Mouse (Mus musculus) right cerebral cortex, postnatal 14 days (tissue): Measurements from ENCODE around the gene Thrsp.

Source experiments
- DNase-seq: peaks from one replicate; pipeline ENCODE4 v3.0.0; 2022

Gene Thrsp

DNA sequence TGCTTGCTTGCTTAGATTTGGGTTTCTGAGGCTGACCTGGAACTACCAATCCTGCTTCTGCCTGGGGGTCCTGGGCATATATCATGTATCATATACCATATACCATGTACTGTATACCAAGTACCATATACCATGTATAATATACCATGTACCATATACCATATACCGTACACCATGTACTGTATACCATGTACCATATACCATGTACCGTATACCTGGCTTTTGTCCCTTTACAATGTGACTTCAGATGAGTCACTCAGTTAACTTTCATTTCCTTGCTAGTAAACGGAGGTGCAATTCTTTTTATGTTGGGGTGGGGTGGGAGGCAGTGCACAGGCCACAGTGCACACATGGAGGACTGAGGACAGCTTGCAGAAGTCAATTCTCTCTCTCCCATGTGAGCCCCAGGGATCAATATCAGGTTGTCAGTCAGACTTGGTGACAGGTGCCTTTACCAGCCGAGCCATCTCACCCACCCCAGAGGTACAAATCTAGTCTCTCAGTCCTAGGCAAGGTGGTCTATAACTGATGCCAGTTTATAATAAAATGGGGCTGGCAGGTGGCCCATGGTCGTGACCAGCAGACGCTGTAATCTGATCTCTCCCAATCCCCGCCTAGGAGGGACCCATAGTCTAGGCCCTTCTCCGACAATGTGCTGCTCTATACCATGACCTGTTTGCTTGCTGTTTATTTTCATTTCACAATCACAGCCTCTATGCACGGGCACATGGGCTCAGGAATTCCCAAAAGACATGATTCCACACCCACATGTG lies 2.4 kb downstream of the Thrsp start:
- no peak for DNase-seq

DNA sequence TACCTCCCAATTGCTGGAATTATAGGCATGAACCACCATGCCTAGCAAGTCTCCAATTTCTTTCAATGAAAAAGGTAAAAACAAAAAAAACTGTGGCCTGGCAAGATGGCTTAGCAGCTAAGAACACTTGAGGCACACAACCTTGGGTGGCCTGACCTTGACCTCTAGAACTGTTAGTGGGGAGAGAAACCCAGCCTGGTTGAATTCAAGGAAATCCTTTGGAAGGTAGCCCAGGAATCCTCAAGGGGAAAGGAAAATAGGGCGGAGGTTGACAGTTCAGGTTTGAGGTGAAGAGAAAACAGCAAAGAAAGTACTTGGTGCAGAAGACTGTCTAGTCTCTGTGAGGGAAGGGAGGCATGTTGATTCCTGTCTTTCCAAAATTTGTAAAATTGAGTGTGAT lies 3.1 kb downstream of the Thrsp start:
- DNase-seq: no peak

DNA sequence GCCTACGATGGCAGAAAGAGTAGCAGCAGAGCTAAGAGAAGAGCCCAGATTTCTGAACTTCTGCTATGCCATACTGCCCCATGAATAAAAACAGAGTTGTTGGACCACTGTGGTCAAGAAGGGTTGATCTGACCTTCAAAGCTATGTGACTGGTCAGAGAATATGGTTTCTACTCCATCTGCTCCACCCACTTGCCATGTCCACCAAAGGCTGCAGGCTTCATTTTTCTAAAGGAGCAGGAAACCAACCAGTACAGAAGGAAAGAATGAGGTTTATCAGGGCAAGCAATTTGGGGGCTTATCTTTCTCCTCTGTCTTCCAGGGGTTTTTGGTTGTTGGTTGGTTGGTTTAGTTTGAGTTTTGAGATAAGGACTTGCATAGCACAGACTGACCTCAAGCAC lies 3.5 kb downstream of the Thrsp start:
- no peak for DNase-seq

DNA sequence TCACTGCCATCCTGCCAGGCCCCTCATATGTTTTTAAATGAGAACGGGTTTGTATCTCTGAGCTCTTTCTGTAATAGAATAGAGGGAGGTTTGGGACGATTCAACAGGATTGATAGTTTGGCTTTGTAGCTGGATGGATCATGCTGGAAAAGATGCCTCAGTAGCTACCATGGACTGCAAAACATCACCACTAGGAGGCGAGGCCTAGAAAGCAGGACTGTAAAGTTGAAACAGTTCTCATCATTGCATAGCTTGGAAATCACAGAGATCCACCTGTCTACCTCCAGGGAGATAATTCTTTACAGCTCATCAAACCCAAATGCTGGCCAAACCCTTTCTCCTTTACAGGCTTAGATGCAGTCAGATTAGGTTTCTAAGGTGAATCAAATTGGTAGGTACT lies 6.0 kb downstream of the Thrsp start:
- no peak for DNase-seq

DNA sequence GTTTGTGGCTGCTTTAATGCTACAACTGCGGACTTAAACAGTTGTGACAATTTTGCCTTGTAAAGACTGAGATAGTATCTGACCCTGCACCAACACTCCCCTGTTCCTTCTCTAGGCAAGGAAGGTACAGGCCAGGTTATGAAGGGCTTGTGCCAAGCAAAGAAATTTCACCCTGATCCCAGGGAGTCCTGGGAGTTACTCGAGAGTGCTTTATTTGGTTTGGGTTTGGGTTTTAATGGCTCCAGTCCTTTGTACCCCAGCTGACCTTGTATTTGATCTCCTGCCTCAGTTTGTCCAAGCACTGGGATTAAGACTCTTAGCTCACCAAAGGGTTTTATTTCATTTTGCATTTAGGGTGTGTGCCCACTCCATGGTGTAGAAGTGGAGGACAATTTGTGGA lies 6.4 kb downstream of the Thrsp start:
- no peak for DNase-seq

DNA sequence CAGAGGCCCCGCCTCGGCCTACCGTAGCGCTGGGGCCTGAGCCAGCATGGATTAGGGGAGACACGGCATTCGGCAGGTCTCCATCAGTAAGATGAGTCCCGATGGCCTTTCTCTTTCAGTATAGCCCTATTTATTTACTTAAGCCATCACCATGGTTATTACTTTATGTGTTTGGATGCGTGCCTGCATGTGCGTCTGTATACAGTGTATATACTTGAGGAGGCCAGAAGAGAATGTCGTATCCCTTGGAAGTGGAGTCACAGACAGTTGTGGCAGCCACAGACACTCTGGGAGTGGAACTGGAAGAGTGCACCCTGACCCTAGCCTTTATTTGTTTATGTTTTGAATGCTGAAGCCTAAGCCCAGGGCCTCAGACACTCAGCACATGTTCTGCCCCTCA lies 10.4 kb downstream of the Thrsp start:
- no peak for DNase-seq

DNA sequence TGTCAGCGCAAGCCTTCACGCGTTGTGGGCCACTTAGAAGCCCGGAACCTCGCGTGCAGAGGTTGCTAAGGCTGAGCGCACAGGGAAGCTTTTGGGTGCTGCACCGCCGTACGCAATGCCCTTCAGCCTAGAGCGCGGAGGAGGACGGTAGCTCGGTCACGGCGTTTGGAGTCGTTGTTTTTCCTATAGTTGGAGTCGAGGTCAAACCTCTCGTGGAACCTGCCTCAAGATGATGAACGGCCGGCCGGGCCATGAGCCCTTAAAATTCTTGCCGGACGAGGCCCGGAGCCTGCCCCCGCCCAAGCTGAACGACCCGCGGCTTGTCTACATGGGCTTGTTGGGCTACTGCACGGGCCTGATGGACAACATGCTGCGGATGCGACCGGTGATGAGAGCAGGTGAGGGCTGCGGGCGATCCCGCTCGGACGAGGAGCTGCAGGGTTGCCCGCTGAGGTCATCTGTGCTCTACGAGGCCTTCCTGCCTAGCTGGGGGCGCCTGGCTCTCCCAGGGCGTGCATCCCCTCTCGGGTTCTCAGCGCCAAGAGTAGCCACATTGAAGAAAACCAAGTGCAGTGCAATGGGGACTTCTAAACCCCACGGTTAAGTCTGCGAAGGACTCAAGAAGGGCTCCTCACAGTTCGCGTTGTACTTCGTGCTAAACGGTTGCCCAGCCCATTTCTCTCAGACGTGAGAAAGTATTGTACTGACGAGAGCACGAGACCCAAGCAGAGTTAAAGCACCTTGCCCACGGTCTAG lies 17.4 kb downstream of the Thrsp start, which contains the start of gene Ndufc2:
Gene Ndufc2 (plus strand): TSS at position 44 of the 756 bp plus-strand sequence.
- peak; percentile 81 for DNase-seq

DNA sequence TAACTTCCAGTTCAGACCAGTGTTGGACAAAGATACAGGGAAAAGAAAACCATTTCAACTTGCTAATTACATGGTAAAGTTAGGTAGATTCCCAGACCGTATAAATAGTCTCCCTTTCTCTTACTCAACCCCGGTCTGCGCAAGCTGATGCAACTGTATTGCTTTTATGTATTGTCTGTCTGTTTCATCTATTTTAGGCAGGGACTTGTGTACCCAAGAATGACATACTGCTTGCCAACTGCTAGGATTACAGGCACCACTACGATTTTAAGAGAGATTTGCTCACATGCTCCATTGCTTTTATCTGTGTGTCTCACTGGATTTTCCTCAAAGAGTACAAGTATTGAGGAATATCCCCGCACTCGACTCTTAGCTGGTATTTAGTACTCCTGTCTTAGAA lies 18.6 kb downstream of the Thrsp start:
- DNase-seq: no peak

DNA sequence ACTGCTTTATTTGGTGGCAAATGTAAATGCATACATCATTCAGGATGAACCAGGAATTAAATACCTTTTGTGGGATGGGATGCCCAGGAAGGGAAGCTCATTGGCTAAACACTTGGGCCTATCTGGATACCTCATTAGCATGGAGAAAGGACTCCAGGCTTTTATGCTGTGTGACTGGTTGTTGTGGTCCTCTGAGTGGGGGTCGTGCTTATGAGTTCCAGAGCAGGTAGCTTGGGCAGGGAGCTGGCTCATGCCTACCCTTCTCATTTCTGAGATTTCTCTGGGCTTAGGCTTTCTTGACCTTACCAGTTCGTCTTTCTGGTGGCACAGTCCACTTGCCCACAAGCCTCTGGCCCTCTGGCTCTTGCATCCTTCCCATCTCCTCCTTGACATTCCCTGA lies 23.2 kb downstream of the Thrsp start:
- DNase-seq: no peak

DNA sequence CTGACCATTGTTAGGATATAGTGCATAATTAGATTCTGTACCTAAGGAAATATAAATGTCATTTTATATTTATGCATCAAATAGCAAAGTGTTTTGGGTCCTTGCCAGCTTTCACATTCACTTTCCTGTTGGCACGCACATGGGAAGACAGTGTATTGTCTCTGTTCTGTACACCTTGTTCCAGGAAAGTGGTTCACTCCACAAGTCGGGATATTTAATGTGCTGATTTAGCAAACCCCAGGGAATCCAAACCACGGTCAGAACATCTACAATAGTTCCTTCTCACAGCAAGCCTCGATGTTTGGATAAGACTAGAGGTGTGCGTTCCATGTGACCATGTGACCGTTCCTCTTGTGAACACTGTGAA lies 25.5 kb downstream of the Thrsp start:
- DNase-seq: no peak

DNA sequence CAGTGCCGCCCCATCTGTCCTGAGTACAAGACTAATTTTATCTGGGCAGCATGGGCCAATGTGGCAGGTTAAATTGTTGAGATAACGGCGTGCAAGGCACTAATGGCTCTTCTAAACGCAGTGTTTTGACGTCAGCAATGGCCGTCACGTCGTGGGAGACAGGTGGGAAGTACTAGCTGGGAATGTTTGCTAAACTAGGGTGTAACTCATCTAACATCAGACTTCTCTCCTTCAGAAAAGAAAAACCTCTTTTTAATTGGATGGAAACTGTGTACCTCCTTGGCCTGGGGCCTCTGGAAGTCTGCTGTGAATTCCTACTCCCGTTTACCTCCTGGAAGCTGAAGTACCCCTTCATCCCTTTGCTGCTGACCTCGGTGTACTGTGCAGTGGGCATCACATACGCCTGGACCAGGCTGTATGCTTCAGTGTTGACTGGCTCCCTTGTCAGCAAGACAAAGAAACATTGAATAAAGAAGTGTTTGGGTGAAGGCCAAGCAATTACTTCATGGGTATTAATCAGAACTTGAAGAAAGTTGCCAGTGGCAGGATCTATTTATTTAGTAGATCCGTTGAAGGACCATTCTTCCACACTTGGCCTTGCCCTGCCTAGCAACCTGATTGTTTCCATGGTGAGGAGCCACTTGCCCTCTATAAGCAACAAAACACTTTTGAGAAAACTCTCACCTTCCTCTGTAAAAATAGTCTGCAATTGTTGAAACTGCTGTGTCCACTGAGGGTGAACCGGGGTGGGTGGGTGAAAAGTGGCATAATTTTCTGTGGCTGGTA lies 26.0 kb downstream of the Thrsp start:
- DNase-seq: no peak

DNA sequence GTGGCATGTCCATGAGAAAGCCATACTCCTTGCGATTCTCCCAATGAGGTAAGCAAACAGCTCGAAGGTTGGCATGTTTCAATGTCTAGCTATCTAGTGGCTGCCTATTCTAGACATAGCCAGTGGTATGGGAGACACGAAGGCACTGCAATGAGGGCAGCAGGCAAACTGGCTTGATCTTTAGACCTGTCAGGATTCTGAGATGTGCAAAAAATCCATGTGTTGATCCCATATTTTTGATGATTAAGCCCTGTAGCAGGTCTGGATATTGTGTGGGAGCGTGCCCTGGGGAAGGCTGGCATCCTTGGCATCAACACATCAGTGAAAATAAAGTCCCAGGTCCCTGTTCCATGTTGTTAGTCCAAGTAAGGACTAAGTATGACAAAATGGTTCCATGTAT lies 29.0 kb downstream of the Thrsp start:
- DNase-seq: no peak

DNA sequence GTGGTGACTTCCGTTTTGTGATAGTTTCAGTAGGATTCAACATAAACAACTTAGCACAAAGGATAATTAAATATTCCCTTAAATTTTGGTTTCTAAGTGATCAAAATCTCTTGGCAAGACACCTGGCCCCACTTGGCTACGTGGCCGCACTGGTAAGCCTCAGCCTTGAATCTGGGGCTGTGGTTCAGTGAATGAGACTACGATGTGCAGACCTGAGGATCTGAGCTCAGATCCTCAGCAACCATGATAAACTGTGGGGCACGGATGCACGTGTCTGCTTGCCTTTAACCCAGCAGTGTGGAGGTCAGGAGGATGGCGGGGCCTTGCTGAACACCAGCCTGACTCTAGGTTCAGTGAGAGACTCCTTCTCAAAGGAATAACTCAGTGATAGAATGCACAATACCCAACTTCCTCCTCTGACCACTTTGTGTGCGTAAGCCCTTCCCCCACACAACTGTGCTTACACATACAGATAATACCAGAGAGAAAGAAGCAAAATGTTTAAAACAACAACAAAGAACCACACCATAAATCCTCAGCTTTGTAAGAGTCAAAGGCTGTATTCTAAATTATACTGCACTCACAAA lies 29.9 kb downstream of the Thrsp start:
- no peak for DNase-seq

DNA sequence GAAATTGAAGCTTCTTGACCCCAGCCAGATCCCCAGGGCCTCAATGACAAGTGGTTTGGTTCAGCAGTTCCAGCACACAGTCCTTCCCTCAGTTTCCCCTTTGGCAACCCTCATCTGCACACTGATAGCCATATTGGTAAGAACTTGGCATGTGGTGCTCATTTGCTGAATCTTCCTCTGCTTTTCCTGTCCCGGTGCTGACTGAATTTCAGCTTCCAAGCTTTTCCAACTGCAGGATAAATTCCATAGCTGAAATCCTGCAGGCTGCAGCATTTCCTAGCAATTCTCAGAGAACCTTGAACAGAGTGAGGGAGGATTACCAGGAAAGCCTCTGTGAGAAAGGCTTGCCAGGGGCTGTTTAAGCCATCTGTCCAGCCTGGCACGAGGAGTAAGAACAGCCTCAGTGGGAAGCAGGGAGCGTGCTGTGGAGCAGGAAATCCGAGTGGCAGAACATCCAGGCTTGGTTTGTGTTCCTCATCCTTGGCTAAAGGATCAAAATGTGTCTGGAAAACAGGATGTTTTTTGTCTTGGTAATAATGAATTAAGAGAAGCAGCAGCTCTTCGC lies 30.6 kb downstream of the Thrsp start:
- peak; percentile 67 for DNase-seq

DNA sequence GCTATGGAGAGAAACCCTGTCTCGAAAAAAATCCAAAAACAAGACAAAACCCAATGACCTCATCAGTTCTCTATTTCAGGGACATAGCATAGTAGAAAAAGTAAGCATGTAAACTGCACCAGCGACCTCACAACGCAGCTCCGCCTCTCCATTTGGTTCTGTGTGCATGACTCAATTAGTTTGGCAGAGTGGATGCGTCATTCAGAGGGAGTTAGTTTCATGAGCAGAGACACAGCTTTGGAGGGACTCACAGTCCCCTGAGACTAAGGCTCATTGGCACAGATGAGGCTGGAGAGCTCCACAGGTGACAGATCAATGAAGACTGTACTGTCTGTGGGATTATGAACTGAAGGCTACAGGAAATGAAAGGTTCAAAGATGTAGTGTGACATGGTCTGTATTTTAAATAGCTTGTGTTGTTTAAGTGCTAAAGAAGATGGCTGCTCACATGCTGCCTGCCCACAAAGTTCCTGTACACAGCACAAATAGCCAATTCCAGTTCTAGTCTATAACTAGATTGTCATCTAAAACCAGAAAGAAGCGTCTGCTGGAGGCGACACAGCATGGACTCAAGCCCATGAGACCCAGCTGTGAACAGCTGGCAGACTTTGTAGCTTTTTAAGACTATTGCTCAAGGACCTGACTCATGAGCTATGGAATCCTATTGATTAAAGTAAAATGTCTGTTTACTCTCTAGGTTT lies 31.3 kb downstream of the Thrsp start:
- DNase-seq: no peak

DNA sequence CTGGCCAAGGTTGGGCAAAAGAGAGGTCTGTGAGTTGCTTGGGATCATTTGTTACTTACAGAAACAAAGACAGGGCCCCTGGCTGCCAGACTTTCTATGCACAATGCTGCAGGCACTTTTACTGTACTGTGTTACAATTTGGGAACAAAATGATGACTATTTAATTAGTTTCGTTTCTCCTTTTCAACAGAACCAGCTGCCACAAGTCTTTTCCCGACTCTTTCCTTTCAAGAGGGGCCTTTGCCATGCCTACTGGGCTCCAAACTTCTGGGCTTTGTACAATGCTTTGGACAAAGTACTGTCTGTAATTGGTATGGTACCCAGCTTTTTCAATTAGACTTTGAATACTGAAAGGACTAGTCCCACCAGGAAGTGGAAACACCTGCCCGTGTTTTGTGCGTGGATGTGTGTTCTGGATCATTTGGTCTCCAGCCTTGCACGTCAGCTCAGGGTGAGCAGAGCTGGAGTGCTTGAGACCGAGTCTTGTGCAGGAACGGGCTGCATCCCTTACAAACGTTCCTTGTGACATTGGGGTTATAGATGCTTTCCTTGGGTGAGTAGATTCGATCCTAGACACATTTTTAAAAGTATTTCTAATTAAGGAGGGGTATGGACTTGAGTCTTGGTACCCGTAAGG lies 33.9 kb downstream of the Thrsp start:
- no peak for DNase-seq

DNA sequence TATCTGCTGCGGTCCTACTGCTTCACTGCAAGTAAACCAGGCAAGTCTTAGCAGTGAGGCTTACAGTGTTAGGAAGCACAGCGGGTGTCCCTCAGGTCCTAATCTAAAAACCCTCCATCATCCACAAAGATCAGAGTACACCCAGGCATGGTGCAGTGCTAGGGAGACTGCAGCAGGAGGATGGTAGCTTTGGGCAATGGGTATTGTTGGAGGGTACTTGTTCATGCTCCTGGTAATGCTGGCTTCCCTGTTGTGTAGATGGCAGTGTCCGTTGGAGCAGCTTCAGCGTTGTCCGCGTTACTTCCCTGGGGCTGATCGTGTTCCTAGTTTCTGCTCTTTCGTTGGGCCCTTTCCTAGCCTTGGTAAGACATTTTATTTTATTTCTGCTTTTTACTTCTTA lies 34.9 kb downstream of the Thrsp start:
- DNase-seq: no peak

DNA sequence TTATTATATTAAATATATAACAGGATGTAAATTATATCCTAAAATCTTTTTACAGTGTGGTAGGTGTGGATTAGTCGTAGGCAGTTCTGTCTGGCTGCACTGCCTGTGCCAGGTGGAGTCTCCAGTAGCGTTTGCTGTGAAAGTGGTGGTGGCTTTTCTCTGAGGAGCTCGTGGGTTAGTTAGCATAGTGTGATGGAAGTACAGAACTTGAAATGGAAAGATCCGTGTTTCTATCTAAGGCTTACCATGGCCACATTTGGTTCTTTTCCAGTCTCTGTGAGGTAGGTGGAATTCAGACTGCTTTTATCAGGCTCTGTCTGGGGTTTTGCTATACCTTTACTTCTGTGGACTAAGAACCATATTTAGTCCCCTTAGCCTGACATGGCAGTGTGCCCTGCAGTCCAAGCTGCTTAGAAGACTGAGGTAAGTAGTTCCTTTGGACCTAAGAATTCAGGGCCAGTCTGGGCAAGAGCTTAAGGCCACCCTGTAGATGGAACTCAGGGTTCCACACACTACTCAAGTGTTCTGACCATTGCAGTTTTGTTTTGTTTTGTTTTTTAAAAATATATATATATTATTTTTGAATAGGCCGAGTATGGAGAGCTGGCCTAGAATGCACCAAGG lies 36.9 kb downstream of the Thrsp start:
- DNase-seq: no peak

DNA sequence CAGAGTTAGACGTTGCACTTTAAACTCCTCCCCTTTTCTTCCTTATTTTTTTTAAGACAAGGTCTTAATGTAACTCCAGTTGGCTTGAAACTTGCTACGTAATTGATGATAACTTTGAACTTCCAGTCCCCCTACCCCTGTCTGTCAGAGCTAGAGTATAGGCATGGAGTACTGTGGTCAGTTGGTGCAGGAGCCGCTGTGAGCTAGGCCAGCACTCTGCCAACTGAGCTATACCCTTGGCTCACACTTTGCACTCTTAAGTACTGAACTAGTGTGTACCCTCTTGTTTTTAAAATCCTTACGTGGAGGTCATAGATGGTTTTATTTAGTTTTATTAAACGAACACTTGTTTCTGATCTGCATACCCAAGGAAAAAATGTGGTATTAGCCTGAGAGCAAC lies 38.2 kb downstream of the Thrsp start:
- no peak for DNase-seq

DNA sequence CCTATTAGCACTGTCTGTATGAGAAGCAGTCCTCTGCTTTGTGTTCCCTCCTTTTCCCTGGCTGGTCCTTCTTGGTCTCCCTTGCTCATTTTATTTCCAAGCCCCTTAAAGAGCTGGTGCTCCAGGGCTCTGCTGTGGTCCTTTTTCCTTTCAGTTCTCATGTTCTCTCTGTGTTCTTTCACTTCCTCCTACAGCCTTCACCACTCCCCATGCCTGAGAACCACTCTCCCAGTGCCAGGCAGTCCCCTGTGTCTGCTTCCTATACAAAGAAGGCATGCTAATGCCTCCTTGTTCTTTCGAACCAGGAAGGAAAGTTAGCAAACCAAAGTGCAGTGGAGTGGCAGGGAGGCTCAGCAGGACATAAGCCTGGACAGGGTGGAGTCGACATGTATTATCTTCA lies 41.6 kb downstream of the Thrsp start:
- DNase-seq: no peak

DNA sequence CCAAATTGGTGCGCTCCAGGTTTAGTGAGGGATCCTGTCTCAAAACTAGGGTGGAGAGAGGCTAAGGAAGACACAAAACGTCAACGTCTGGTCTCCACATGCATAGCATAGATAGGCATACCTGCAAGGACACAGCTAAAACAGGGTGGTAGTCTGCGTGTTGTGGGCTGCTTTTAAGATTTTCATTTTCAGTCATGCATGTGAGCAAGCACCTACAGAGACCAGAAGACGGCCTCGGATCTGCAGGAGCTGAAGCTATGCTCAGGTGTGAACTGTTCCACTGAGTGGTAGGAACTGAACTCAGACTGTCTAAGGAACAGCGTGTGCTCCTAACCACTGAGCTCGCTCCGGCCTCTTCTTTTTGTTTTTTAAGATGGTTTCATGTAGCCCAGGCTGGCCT lies 42.4 kb downstream of the Thrsp start:
- no peak for DNase-seq
